Mouse (Mus musculus) neural tube, embryonic 11.5 days (tissue): ENCODE measurements at regions not wholly inside any gene's neighbourhood (a gene's known extent, or its start where the extent isn't known, plus 50 kb on each side); places are given as distances from the start of the nearest gene placed in this dataset.
A peak's percentile ranks its signal among the peaks of the same experiment; 100 is the strongest.

Source experiments
- ATAC-seq: fragments of 200-750 bp; cut with Nextera tagmentation; 2 replicates; pipeline ENCODE4 v1.8.0; 2017; ENCODE audit warnings: moderate number of reproducible peaks, mild to moderate bottlenecking, moderate TSS enrichment, moderate library complexity; ENCODE audit not compliant: insufficient read depth, low FRiP score, low TSS enrichment
- DNase-seq: peaks from one replicate; pipeline ENCODE4 v3.0.0-alpha.2; 2015; ENCODE audit warnings: low spot score
- H3K27ac ChIP-seq: fragments of 300-500 bp; sonication (generic); 2 replicates; pipeline ENCODE4 v1.5.1; 2014; ENCODE audit warnings: low read depth, mild to moderate bottlenecking, low read length
- H3K27me3 ChIP-seq: fragments of 300-500 bp; sonication (generic); 2 replicates; pipeline ENCODE4 v1.6.1; 2014; ENCODE audit warnings: mild to moderate bottlenecking, low read length, mixed read lengths; ENCODE audit not compliant: control insufficient read depth, insufficient read depth
- H3K36me3 ChIP-seq: fragments of 300-500 bp; sonication (generic); 2 replicates; pipeline ENCODE4 v1.6.1; 2014; ENCODE audit warnings: mild to moderate bottlenecking, low read length, moderate library complexity, mixed read lengths; ENCODE audit not compliant: control insufficient read depth, insufficient read depth
- H3K4me1 ChIP-seq: fragments of 300-500 bp; sonication (generic); 2 replicates; pipeline ENCODE4 v1.6.1; 2014; ENCODE audit warnings: low read length, mixed read lengths; ENCODE audit not compliant: control insufficient read depth, insufficient read depth
- H3K4me2 ChIP-seq: fragments of 300-500 bp; sonication (generic); 2 replicates; pipeline ENCODE4 v1.6.1; 2014; ENCODE audit warnings: low read depth, mild to moderate bottlenecking, moderate library complexity
- H3K4me3 ChIP-seq: fragments of 300-500 bp; sonication (generic); 2 replicates; pipeline ENCODE4 v1.5.1; 2014; ENCODE audit warnings: low read depth, low read length
- H3K9ac ChIP-seq: fragments of 300-500 bp; sonication (generic); 2 replicates; pipeline ENCODE4 v1.6.1; 2014; ENCODE audit warnings: mild to moderate bottlenecking, low read length
- H3K9me3 ChIP-seq: fragments of 300-500 bp; sonication (generic); 2 replicates; pipeline ENCODE4 v1.6.1; 2016; ENCODE audit warnings: low read length; ENCODE audit not compliant: control insufficient read depth
- WGBS: fragments of 180-500 bp; shearing (Covaris S2); extraction: QIAGEN DNeasy Blood & Tissue Kit; methylation state at CpG from one replicate; pipeline ENCODE4 v1.1.7; 2014; 5-methylcytosine and 5-hydroxymethylcytosine counted together

DNA sequence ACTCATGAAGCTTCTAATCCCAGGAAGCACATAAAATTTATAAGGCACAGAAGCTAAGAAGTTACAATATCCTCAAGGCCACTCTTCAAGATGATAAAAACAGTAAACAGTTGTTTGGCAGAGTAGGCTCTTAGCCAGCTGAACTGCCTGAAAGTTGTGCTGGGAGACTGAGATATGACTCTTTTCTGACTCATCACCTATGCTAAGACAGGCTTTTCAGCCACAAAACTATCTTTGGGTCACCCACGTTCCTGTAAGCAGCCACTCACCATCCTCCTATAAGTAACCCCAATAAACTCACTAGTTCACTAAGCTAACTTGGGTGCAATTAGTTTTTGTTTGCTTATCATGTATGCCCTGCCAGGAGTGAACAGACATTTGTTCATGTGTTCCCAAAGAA is 112.1 kb upstream of the Cnr1 start:
- Histone ChIP-seq H3K36me3 (no peaks in the 10 kb centered on the region), H3K4me2 (no peak overlapping the region), H3K9ac (no peak overlapping the region), H3K4me1 (no peaks in the 10 kb centered on the region), H3K9me3 (no peaks in the 10 kb centered on the region), H3K4me3 (no peak overlapping the region), H3K27me3 (no peaks in the 10 kb centered on the region), H3K27ac (no peak overlapping the region)
- DNase-seq (no peak), ATAC-seq (no peak)
- WGBS, result 65% methylated on average over 1 of the region's 1 CpGs

DNA sequence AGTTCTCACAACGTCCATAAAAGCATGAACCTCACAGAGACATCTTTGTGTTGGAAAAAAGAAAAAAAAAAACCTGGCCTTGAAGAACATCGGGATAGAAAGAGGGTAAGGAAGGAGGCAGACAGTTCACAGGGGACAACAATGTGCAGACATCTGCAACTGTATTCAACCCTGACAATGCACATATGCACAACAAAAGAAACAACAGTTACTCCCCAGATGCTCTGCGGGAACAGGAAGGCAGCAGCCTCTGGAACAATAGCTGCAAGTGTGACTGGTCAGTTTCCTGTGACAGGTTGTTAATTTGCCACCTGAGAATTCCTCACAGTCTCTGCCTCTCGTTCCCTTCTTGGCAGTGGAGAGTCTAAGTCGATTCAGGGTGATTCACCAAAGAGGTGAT is 100.5 kb upstream of the Cnr1 start:
- Histone ChIP-seq H3K9ac (no peak overlapping the region), H3K27me3 (no peaks in the 10 kb centered on the region), H3K36me3 (no peaks in the 10 kb centered on the region), H3K27ac (no peak overlapping the region), H3K9me3 (no peaks in the 10 kb centered on the region; the same call in 1 of the 2 replicates), H3K4me2 (no peak overlapping the region), H3K4me3 (no peak overlapping the region), H3K4me1 (peaks cover 7% of the 10 kb centered on the region; the same call in 1 of the 2 replicates)
- 0% methylated on average over 5 of the region's 5 CpGs for WGBS
- DNase-seq (peak; percentile 26), ATAC-seq (peak; percentile 67; the same call in 1 of the 2 replicates)

GRCm38 (mm10) chr4:33833134-33833533 is 91.3 kb upstream of the Cnr1 start:
- H3K27me3 ChIP-seq, result no peaks in the 10 kb centered on the region
- no peak overlapping the region for H3K4me3 ChIP-seq
- no peak overlapping the region for H3K4me2 ChIP-seq
- WGBS, result 79% methylated on average over 7 of the region's 7 CpGs
- H3K9me3 ChIP-seq, result no peaks in the 10 kb centered on the region
- no peak overlapping the region for H3K27ac ChIP-seq
- DNase-seq (no peak), ATAC-seq (no peak)
- no peaks in the 10 kb centered on the region for H3K36me3 ChIP-seq
- no peaks in the 10 kb centered on the region for H3K4me1 ChIP-seq
- no peak overlapping the region for H3K9ac ChIP-seq

GRCm38 (mm10) chr4:33838436-33838835 is 86.0 kb upstream of the Cnr1 start:
- H3K9ac ChIP-seq, result no peak overlapping the region
- no peaks in the 10 kb centered on the region for H3K9me3 ChIP-seq
- H3K4me2 ChIP-seq, result no peak overlapping the region
- no peaks in the 10 kb centered on the region for H3K4me1 ChIP-seq
- whole genome bisulfite sequencing, result 91% methylated on average over 6 of the region's 6 CpGs
- H3K27me3 ChIP-seq, result no peaks in the 10 kb centered on the region
- no peak overlapping the region for H3K27ac ChIP-seq
- no peak overlapping the region for H3K4me3 ChIP-seq
- DNase-seq (no peak), ATAC-seq (no peak)
- H3K36me3 ChIP-seq, result no peaks in the 10 kb centered on the region

DNA sequence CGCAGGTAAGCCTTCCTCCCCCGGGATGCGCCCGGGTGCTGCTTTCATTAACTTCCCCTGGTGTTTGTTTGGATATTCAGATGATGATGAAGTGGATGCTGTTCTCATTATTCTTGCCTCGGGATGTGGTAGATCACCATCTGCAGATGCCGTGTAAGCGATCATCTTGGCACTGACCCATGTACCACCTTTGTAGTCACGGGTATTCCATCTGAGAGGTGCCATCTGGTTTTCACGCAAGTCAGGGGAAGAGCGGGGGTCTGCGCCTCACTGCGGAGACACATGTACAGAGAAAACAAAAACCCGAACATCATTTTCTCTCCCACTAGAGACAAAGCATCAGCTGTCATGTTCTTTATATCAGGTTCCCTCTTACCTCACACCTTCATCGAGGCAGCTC is 84.3 kb upstream of the Cnr1 start:
- Histone ChIP-seq H3K4me3 (no peak overlapping the region), H3K36me3 (no peaks in the 10 kb centered on the region), H3K27me3 (no peaks in the 10 kb centered on the region), H3K9ac (no peak overlapping the region), H3K9me3 (no peaks in the 10 kb centered on the region), H3K4me2 (no peak overlapping the region), H3K4me1 (no peaks in the 10 kb centered on the region), H3K27ac (no peak overlapping the region)
- no peak for DNase-seq
- ATAC-seq, result no peak
- 61% methylated on average over 14 of the region's 14 CpGs for WGBS

GRCm38 (mm10) chr4:33845611-33846395 is 78.6 kb upstream of the Cnr1 start:
- no peaks in the 10 kb centered on the region for H3K27me3 ChIP-seq
- no peaks in the 10 kb centered on the region for H3K36me3 ChIP-seq
- WGBS, result 30% methylated on average over 9 of the region's 9 CpGs
- no peaks in the 10 kb centered on the region for H3K9me3 ChIP-seq
- DNase-seq, result no peak
- H3K4me1 ChIP-seq, result no peaks in the 10 kb centered on the region
- no peak overlapping the region for H3K4me3 ChIP-seq
- H3K9ac ChIP-seq, result no peak overlapping the region
- no peak overlapping the region for H3K4me2 ChIP-seq
- ATAC-seq, result no peak
- H3K27ac ChIP-seq, result no peak overlapping the region

GRCm38 (mm10) chr4:33850249-33850648 is 74.1 kb upstream of the Cnr1 start:
- Histone ChIP-seq H3K27me3 (no peaks in the 10 kb centered on the region), H3K9me3 (no peaks in the 10 kb centered on the region), H3K4me3 (no peak overlapping the region), H3K27ac (no peak overlapping the region), H3K4me2 (no peak overlapping the region), H3K36me3 (no peaks in the 10 kb centered on the region), H3K9ac (no peak overlapping the region), H3K4me1 (no peaks in the 10 kb centered on the region)
- no peak for ATAC-seq
- 61% methylated on average over 7 of the region's 7 CpGs for WGBS
- no peak for DNase-seq

DNA sequence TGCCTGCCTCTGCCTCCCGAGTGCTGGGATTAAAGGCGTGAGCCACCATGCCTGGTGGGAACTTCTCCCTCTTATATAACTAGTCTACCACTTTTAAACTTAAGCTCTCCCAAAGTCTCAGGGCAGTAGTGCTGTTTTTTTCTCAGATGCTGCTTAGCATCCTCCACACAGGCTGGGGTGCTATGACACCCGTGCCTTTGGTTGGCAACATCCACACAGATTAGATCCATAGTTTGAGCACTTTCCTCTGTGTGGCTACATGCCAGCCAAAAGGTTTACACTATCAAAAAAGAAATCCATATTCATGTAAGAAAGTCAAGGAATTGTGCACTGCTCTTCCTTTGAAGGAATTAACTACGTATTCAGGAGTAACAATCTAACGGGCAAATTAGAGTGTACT is 72.1 kb upstream of the Cnr1 start:
- DNase-seq (no peak), ATAC-seq (no peak)
- H3K9me3 ChIP-seq, result no peaks in the 10 kb centered on the region
- H3K27ac ChIP-seq, result no peak overlapping the region
- no peak overlapping the region for H3K4me2 ChIP-seq
- H3K4me1 ChIP-seq, result no peaks in the 10 kb centered on the region
- no peaks in the 10 kb centered on the region for H3K36me3 ChIP-seq
- H3K4me3 ChIP-seq, result no peak overlapping the region
- H3K27me3 ChIP-seq, result no peaks in the 10 kb centered on the region
- WGBS, result 96% methylated on average over 5 of the region's 5 CpGs
- H3K9ac ChIP-seq, result no peak overlapping the region

GRCm38 (mm10) chr4:33855112-33855511 is 69.3 kb upstream of the Cnr1 start:
- no peaks in the 10 kb centered on the region for H3K36me3 ChIP-seq
- no peak overlapping the region for H3K9ac ChIP-seq
- ATAC-seq (no peak), DNase-seq (no peak)
- no peaks in the 10 kb centered on the region for H3K4me1 ChIP-seq
- H3K9me3 ChIP-seq, result no peaks in the 10 kb centered on the region
- no peak overlapping the region for H3K4me2 ChIP-seq
- no peak overlapping the region for H3K4me3 ChIP-seq
- H3K27me3 ChIP-seq, result no peaks in the 10 kb centered on the region
- H3K27ac ChIP-seq, result no peak overlapping the region
